Mouse (Mus musculus) ovary, postnatal 10 days (tissue): ENCODE measurements around the gene Wdr78.

ENCODE experiments used
- DNase-seq: peaks from one replicate; pipeline ENCODE4 v3.0.0; 2022; ENCODE audit warnings: low spot score

The Wdr78 gene

GRCm38 (mm10) chr4:103056909-103057308 is 57.4 kb downstream of the Wdr78 start:
- no peak for DNase-seq

GRCm38 (mm10) chr4:103048046-103048445 is 66.3 kb downstream of the Wdr78 start:
- no peak for DNase-seq

GRCm38 (mm10) chr4:103042997-103043396 is 71.4 kb downstream of the Wdr78 start:
- DNase-seq = no peak

- no peak for DNase-seq
These were observed 74.5 kb downstream of the Wdr78 start for GRCm38 (mm10) chr4:103039838-103040191.

GRCm38 (mm10) chr4:103039103-103039837 is 75.1 kb downstream of the Wdr78 start:
- no peak for DNase-seq

- no peak for DNase-seq
These were observed 85.9 kb downstream of the Wdr78 start for GRCm38 (mm10) chr4:103028177-103029088.

- no peak for DNase-seq
These were observed 86.6 kb downstream of the Wdr78 start for GRCm38 (mm10) chr4:103027745-103028144.

GRCm38 (mm10) chr4:103026621-103027020 is 87.7 kb downstream of the Wdr78 start, which contains the start of gene Insl5:
Gene Insl5, minus strand, starts transcription at chr4:103026842.
- DNase-seq = no peak

- DNase-seq = no peak
These were observed 100.9 kb downstream of the Wdr78 start for GRCm38 (mm10) chr4:103013490-103013889.

GRCm38 (mm10) chr4:103011823-103012222 is 102.5 kb downstream of the Wdr78 start:
- no peak for DNase-seq

GRCm38 (mm10) chr4:103010734-103011133 is 103.6 kb downstream of the Wdr78 start:
- no peak for DNase-seq

GRCm38 (mm10) chr4:103006943-103007418 is 107.4 kb downstream of the Wdr78 start:
- no peak for DNase-seq

GRCm38 (mm10) chr4:103006266-103006665 is 108.1 kb downstream of the Wdr78 start:
- DNase-seq = no peak

- DNase-seq = no peak
These were observed 109.0 kb downstream of the Wdr78 start for GRCm38 (mm10) chr4:103005190-103005945.

- DNase-seq = no peak
These were observed 109.7 kb downstream of the Wdr78 start for GRCm38 (mm10) chr4:103004681-103005080.

GRCm38 (mm10) chr4:102991685-102992084 is 122.7 kb downstream of the Wdr78 start:
- DNase-seq = no peak

- DNase-seq = no peak
These were observed 123.6 kb downstream of the Wdr78 start for GRCm38 (mm10) chr4:102990595-102991340.

- no peak for DNase-seq
These were observed 124.3 kb downstream of the Wdr78 start for GRCm38 (mm10) chr4:102990016-102990415.

- no peak for DNase-seq
These were observed 125.0 kb downstream of the Wdr78 start for GRCm38 (mm10) chr4:102989391-102989790.

- DNase-seq = no peak
These were observed 125.8 kb downstream of the Wdr78 start for GRCm38 (mm10) chr4:102988526-102988925.
